Mouse (Mus musculus): ENCODE measurements around the gene Eppin. TPM values are rescaled to one million over a fixed set of nuclear protein-coding genes. Genes with fewer than 3 reads are reported as not detected.
"Not testable (repeated sequence)": the region's sequence is repeated elsewhere in the genome, so short reads cannot be mapped to it uniquely, and the experiment has no call there.

The Eppin gene
- polyA plus RNA-seq (2017; shearing (Covaris generic)), result not detected

- ATAC-seq, result no peak
These were observed at the start of gene Eppin for GRCm38 (mm10) chr2:164593494-164593893. Gene Eppin, minus strand, starts transcription at chr2:164593594.

- no peak for ATAC-seq
These were observed 48.7 kb upstream of the Eppin start for GRCm38 (mm10) chr2:164641881-164642673.

GRCm38 (mm10) chr2:164641129-164641528 is 47.7 kb upstream of the Eppin start:
- no peak for ATAC-seq

- no peak for ATAC-seq
These were observed 45.3 kb upstream of the Eppin start, which contains the start of gene Wfdc16 for GRCm38 (mm10) chr2:164638696-164639095. Gene Wfdc16, minus strand, starts transcription at chr2:164638796.

- no peak for ATAC-seq
These were observed 41.9 kb upstream of the Eppin start for GRCm38 (mm10) chr2:164635266-164635665.

- no peak for ATAC-seq
These were observed 28.4 kb upstream of the Eppin start for GRCm38 (mm10) chr2:164621775-164622174.

- ATAC-seq, result no peak
These were observed 25.7 kb upstream of the Eppin start for GRCm38 (mm10) chr2:164619050-164619449.

GRCm38 (mm10) chr2:164615386-164615785 is 22.0 kb upstream of the Eppin start:
- ATAC-seq, result no peak

GRCm38 (mm10) chr2:164613471-164613870 is 20.1 kb upstream of the Eppin start, which contains the start of the genes Wfdc6b and Wfdc8:
Gene Wfdc6b, plus strand, starts transcription at chr2:164613522.
Gene Wfdc8, minus strand, starts transcription at chr2:164613626.
- not testable (repeated sequence) for ATAC-seq

GRCm38 (mm10) chr2:164608781-164609180 is 15.4 kb upstream of the Eppin start:
- no peak for ATAC-seq

GRCm38 (mm10) chr2:164604411-164604810 is 11.0 kb upstream of the Eppin start:
- no peak for ATAC-seq

- ATAC-seq, result no peak
These were observed 10.1 kb upstream of the Eppin start for GRCm38 (mm10) chr2:164603482-164603881.

- no peak for ATAC-seq
These were observed 6.8 kb upstream of the Eppin start for GRCm38 (mm10) chr2:164600179-164600578.

GRCm38 (mm10) chr2:164592014-164592413 is 1.4 kb downstream of the Eppin start:
- no peak for ATAC-seq

- not testable (repeated sequence) for ATAC-seq
These were observed 8.2 kb downstream of the Eppin start, which contains the start of gene Wfdc6a for GRCm38 (mm10) chr2:164585025-164585725. Gene Wfdc6a, minus strand, starts transcription at chr2:164585447.

GRCm38 (mm10) chr2:164573359-164573758 is 20.0 kb downstream of the Eppin start, which contains the start of gene Spint3:
Gene Spint3, minus strand, starts transcription at chr2:164573459.
- not testable (repeated sequence) for ATAC-seq

- ATAC-seq, result no peak
These were observed 25.9 kb downstream of the Eppin start for GRCm38 (mm10) chr2:164567460-164567859.

GRCm38 (mm10) chr2:164566997-164567396 is 26.4 kb downstream of the Eppin start:
- ATAC-seq, result no peak

- no peak for ATAC-seq
These were observed 29.0 kb downstream of the Eppin start for GRCm38 (mm10) chr2:164564346-164564745.

- ATAC-seq, result peak; percentile 80
These were observed 29.9 kb downstream of the Eppin start for GRCm38 (mm10) chr2:164563339-164564038.

- ATAC-seq, result no peak
These were observed 30.8 kb downstream of the Eppin start, which contains the start of gene Wfdc2 for GRCm38 (mm10) chr2:164562391-164563188. Gene Wfdc2, plus strand, starts transcription at chr2:164562413.

- no peak for ATAC-seq
These were observed 33.3 kb downstream of the Eppin start for GRCm38 (mm10) chr2:164560106-164560505.

All from inflammation-experienced regulatory T-cells, adult 6 months (primary cell).